Mouse (Mus musculus): ENCODE measurements around the gene Mrpl16. TPM values are rescaled to one million over a fixed set of nuclear protein-coding genes. Genes with fewer than 3 reads are reported as not detected.
A peak's percentile ranks its signal among the peaks of the same experiment; 100 is the strongest.

Mrpl16 gene
- 66.1 and 70.5 TPM in 2 replicates for polyA plus RNA-seq (2015; fragmentation: Nextera tagmentation; extraction: Ambion mirVana)

GRCm38 (mm10) chr19:11770205-11770892 is at the start of gene Mrpl16:
TSS of gene Mrpl16 (plus strand) at chr19:11770391.
- Histone ChIP-seq H3K27me3 (ENCODE audit: control insufficient read depth, insufficient read depth, low read length) (no peaks in the 10 kb centered on the region), H3K4me3 (ENCODE audit: low read length) (peak within 1 kb of the TSS; percentile 70), H3K9ac (ENCODE audit: low read length) (peak within 1 kb of the TSS; percentile 80), H3K4me2 (ENCODE audit: low read depth, low read length) (peak within 1 kb of the TSS; percentile 75), H3K27ac (ENCODE audit: low read length) (0 out of 2 replicates have a peak within 1 kb of the TSS, but pooled peaks have one; percentile 14), H3K4me1 (ENCODE audit: control insufficient read depth, insufficient read depth, low read length) (peaks cover 6% of the 10 kb centered on the region), H3K36me3 (ENCODE audit: control insufficient read depth, insufficient read depth) (peaks cover 11% of the 10 kb centered on the region; the same call in 1 of the 2 replicates), H3K9me3 (replicated peaks; ENCODE audit: control insufficient read depth, low read length) (no peaks in the 10 kb centered on the region)
- WGBS, result under 1% methylated on average over 30 of the region's 30 CpGs
- ATAC-seq (replicated peaks; ENCODE audit: extremely low read depth, insufficient read depth, low FRiP score), result peak; percentile 89

GRCm38 (mm10) chr19:11723870-11724269 is 46.3 kb upstream of the Mrpl16 start:
- Histone ChIP-seq H3K9ac (ENCODE audit: low read length) (no peak overlapping the region), H3K4me1 (ENCODE audit: control insufficient read depth, insufficient read depth, low read length) (no peaks in the 10 kb centered on the region), H3K27me3 (ENCODE audit: control insufficient read depth, insufficient read depth, low read length) (no peaks in the 10 kb centered on the region), H3K36me3 (ENCODE audit: control insufficient read depth, insufficient read depth) (no peaks in the 10 kb centered on the region), H3K9me3 (replicated peaks; ENCODE audit: control insufficient read depth, low read length) (no peaks in the 10 kb centered on the region), H3K4me2 (ENCODE audit: low read depth, low read length) (no peak overlapping the region), H3K4me3 (ENCODE audit: low read length) (no peak overlapping the region), H3K27ac (ENCODE audit: low read length) (no peak overlapping the region)
- WGBS, result 63% methylated on average over 2 of the region's 2 CpGs
- ATAC-seq (replicated peaks; ENCODE audit: extremely low read depth, insufficient read depth, low FRiP score), result no peak

- no peaks in the 10 kb centered on the region for H3K27me3 ChIP-seq (ENCODE audit: control insufficient read depth, insufficient read depth, low read length)
- WGBS, result 72% methylated on average over 6 of the region's 6 CpGs
- H3K4me2 ChIP-seq (ENCODE audit: low read depth, low read length), result no peak overlapping the region
- H3K9ac ChIP-seq (ENCODE audit: low read length), result no peak overlapping the region
- H3K9me3 ChIP-seq (replicated peaks; ENCODE audit: control insufficient read depth, low read length), result no peaks in the 10 kb centered on the region
- H3K36me3 ChIP-seq (ENCODE audit: control insufficient read depth, insufficient read depth), result no peaks in the 10 kb centered on the region
- H3K4me3 ChIP-seq (ENCODE audit: low read length), result no peak overlapping the region
- no peak for ATAC-seq (replicated peaks; ENCODE audit: extremely low read depth, insufficient read depth, low FRiP score)
- H3K4me1 ChIP-seq (ENCODE audit: control insufficient read depth, insufficient read depth, low read length), result no peaks in the 10 kb centered on the region
- no peak overlapping the region for H3K27ac ChIP-seq (ENCODE audit: low read length)
These were observed 45.9 kb upstream of the Mrpl16 start for GRCm38 (mm10) chr19:11724275-11724674.

- Histone ChIP-seq H3K36me3 (ENCODE audit: control insufficient read depth, insufficient read depth) (no peaks in the 10 kb centered on the region), H3K4me2 (ENCODE audit: low read depth, low read length) (no peak overlapping the region), H3K27ac (ENCODE audit: low read length) (no peak overlapping the region), H3K4me3 (ENCODE audit: low read length) (no peak overlapping the region), H3K27me3 (ENCODE audit: control insufficient read depth, insufficient read depth, low read length) (no peaks in the 10 kb centered on the region), H3K9ac (ENCODE audit: low read length) (no peak overlapping the region), H3K4me1 (ENCODE audit: control insufficient read depth, insufficient read depth, low read length) (no peaks in the 10 kb centered on the region), H3K9me3 (replicated peaks; ENCODE audit: control insufficient read depth, low read length) (no peaks in the 10 kb centered on the region)
- 57% methylated on average over 2 of the region's 2 CpGs for WGBS
- no peak for ATAC-seq (replicated peaks; ENCODE audit: extremely low read depth, insufficient read depth, low FRiP score)
These were observed 44.3 kb upstream of the Mrpl16 start for GRCm38 (mm10) chr19:11725915-11726314.

GRCm38 (mm10) chr19:11727304-11727703 is 42.9 kb upstream of the Mrpl16 start:
- WGBS, result 82% methylated on average over 5 of the region's 5 CpGs
- no peak overlapping the region for H3K27ac ChIP-seq (ENCODE audit: low read length)

GRCm38 (mm10) chr19:11730278-11730677 is 39.9 kb upstream of the Mrpl16 start:
- 61% methylated on average over 1 of the region's 1 CpGs for WGBS
- no peak for ATAC-seq (replicated peaks; ENCODE audit: extremely low read depth, insufficient read depth, low FRiP score)
- no peak overlapping the region for H3K9ac ChIP-seq (ENCODE audit: low read length)
- H3K36me3 ChIP-seq (ENCODE audit: control insufficient read depth, insufficient read depth), result no peaks in the 10 kb centered on the region
- no peaks in the 10 kb centered on the region for H3K9me3 ChIP-seq (replicated peaks; ENCODE audit: control insufficient read depth, low read length)
- no peak overlapping the region for H3K27ac ChIP-seq (ENCODE audit: low read length)
- no peak overlapping the region for H3K4me3 ChIP-seq (ENCODE audit: low read length)
- no peaks in the 10 kb centered on the region for H3K27me3 ChIP-seq (ENCODE audit: control insufficient read depth, insufficient read depth, low read length)
- no peak overlapping the region for H3K4me2 ChIP-seq (ENCODE audit: low read depth, low read length)
- no peaks in the 10 kb centered on the region for H3K4me1 ChIP-seq (ENCODE audit: control insufficient read depth, insufficient read depth, low read length)

More at GRCm38 (mm10) chr19:11727304-11727703, 42.9 kb upstream of the Mrpl16 start:
- H3K9me3 ChIP-seq (replicated peaks; ENCODE audit: control insufficient read depth, low read length), result no peaks in the 10 kb centered on the region
- no peak overlapping the region for H3K4me2 ChIP-seq (ENCODE audit: low read depth, low read length)
- H3K4me3 ChIP-seq (ENCODE audit: low read length), result no peak overlapping the region
- H3K36me3 ChIP-seq (ENCODE audit: control insufficient read depth, insufficient read depth), result no peaks in the 10 kb centered on the region
- H3K4me1 ChIP-seq (ENCODE audit: control insufficient read depth, insufficient read depth, low read length), result no peaks in the 10 kb centered on the region
- ATAC-seq (replicated peaks; ENCODE audit: extremely low read depth, insufficient read depth, low FRiP score), result no peak
- no peak overlapping the region for H3K9ac ChIP-seq (ENCODE audit: low read length)
- no peaks in the 10 kb centered on the region for H3K27me3 ChIP-seq (ENCODE audit: control insufficient read depth, insufficient read depth, low read length)

- no peak overlapping the region for H3K4me2 ChIP-seq (ENCODE audit: low read depth, low read length)
- no peaks in the 10 kb centered on the region for H3K9me3 ChIP-seq (replicated peaks; ENCODE audit: control insufficient read depth, low read length)
- H3K27me3 ChIP-seq (ENCODE audit: control insufficient read depth, insufficient read depth, low read length), result no peaks in the 10 kb centered on the region
- ATAC-seq (replicated peaks; ENCODE audit: extremely low read depth, insufficient read depth, low FRiP score), result no peak
- WGBS, result 24% methylated on average over 1 of the region's 1 CpGs
- H3K36me3 ChIP-seq (ENCODE audit: control insufficient read depth, insufficient read depth), result no peaks in the 10 kb centered on the region
- H3K4me3 ChIP-seq (ENCODE audit: low read length), result no peak overlapping the region
- H3K4me1 ChIP-seq (ENCODE audit: control insufficient read depth, insufficient read depth, low read length), result no peaks in the 10 kb centered on the region
- H3K27ac ChIP-seq (ENCODE audit: low read length), result no peak overlapping the region
- H3K9ac ChIP-seq (ENCODE audit: low read length), result no peak overlapping the region
These were observed 33.7 kb upstream of the Mrpl16 start for GRCm38 (mm10) chr19:11736455-11736854.

- no peak overlapping the region for H3K4me2 ChIP-seq (ENCODE audit: low read depth, low read length)
- H3K27me3 ChIP-seq (ENCODE audit: control insufficient read depth, insufficient read depth, low read length), result no peaks in the 10 kb centered on the region
- no peaks in the 10 kb centered on the region for H3K36me3 ChIP-seq (ENCODE audit: control insufficient read depth, insufficient read depth)
- H3K27ac ChIP-seq (ENCODE audit: low read length), result no peak overlapping the region
- no peak for ATAC-seq (replicated peaks; ENCODE audit: extremely low read depth, insufficient read depth, low FRiP score)
- no peak overlapping the region for H3K9ac ChIP-seq (ENCODE audit: low read length)
- H3K4me1 ChIP-seq (ENCODE audit: control insufficient read depth, insufficient read depth, low read length), result no peaks in the 10 kb centered on the region
- no peaks in the 10 kb centered on the region for H3K9me3 ChIP-seq (replicated peaks; ENCODE audit: control insufficient read depth, low read length)
- no peak overlapping the region for H3K4me3 ChIP-seq (ENCODE audit: low read length)
These were observed 24.5 kb upstream of the Mrpl16 start for GRCm38 (mm10) chr19:11745680-11746079.

GRCm38 (mm10) chr19:11747298-11747697 is 22.9 kb upstream of the Mrpl16 start, which contains the start of gene Gif:
TSS of gene Gif (plus strand) at chr19:11747554.
- no peak for ATAC-seq (replicated peaks; ENCODE audit: extremely low read depth, insufficient read depth, low FRiP score)
- Histone ChIP-seq H3K27me3 (ENCODE audit: control insufficient read depth, insufficient read depth, low read length) (no peaks in the 10 kb centered on the region), H3K4me2 (ENCODE audit: low read depth, low read length) (no peak within 1 kb of the TSS), H3K36me3 (ENCODE audit: control insufficient read depth, insufficient read depth) (no peaks in the 10 kb centered on the region), H3K27ac (ENCODE audit: low read length) (no peak within 1 kb of the TSS), H3K4me1 (ENCODE audit: control insufficient read depth, insufficient read depth, low read length) (no peaks in the 10 kb centered on the region), H3K9ac (ENCODE audit: low read length) (no peak within 1 kb of the TSS), H3K9me3 (replicated peaks; ENCODE audit: control insufficient read depth, low read length) (no peaks in the 10 kb centered on the region), H3K4me3 (ENCODE audit: low read length) (no peak within 1 kb of the TSS)
- 66% methylated on average over 2 of the region's 2 CpGs for WGBS

All from heart, embryonic 16.5 days (tissue).